Mouse (Mus musculus): ENCODE measurements around the gene Arl5a. TPM values are rescaled to one million over a fixed set of nuclear protein-coding genes. Genes with fewer than 3 reads are reported as not detected.

Gene Arl5a
- polyA plus RNA-seq, 1 experiment from 2014 or later, result 37.6 TPM

GRCm38 (mm10) chr2:52440420-52441015 lies 15.8 kb upstream of the Arl5a start:
- Histone ChIP-seq H3K27me3 (replicated peaks) (no peaks in the 10 kb centered on the region), H3K4me3 (replicated peaks) (no peak overlapping the region), H3K9me3 (replicated peaks) (no peaks in the 10 kb centered on the region), H3K9ac (replicated peaks) (no peak overlapping the region), H3K4me2 (no peak overlapping the region), H3K4me1 (peaks cover 6% of the 10 kb centered on the region), H3K27ac (replicated peaks) (no peak overlapping the region), H3K36me3 (peaks cover 3% of the 10 kb centered on the region; the same call in 1 of the 2 replicates)
- 86% methylated on average over 4 of the region's 4 CpGs for WGBS
- no peak for ATAC-seq (ENCODE audit: low FRiP score)

GRCm38 (mm10) chr2:52438437-52438836 lies 13.7 kb upstream of the Arl5a start:
- Histone ChIP-seq H3K4me2 (no peak overlapping the region), H3K9ac (replicated peaks) (no peak overlapping the region), H3K27me3 (replicated peaks) (no peaks in the 10 kb centered on the region), H3K27ac (replicated peaks) (no peak overlapping the region), H3K36me3 (peaks cover 3% of the 10 kb centered on the region; the same call in 1 of the 2 replicates), H3K4me3 (replicated peaks) (no peak overlapping the region), H3K4me1 (peaks cover 10% of the 10 kb centered on the region), H3K9me3 (replicated peaks) (no peaks in the 10 kb centered on the region)
- 98% methylated on average over 4 of the region's 4 CpGs for WGBS
- ATAC-seq (ENCODE audit: low FRiP score), result no peak

GRCm38 (mm10) chr2:52438013-52438412 lies 13.3 kb upstream of the Arl5a start:
- H3K27ac ChIP-seq (replicated peaks), result no peak overlapping the region
- H3K4me2 ChIP-seq, result no peak overlapping the region
- H3K27me3 ChIP-seq (replicated peaks), result no peaks in the 10 kb centered on the region
- ATAC-seq (ENCODE audit: low FRiP score), result no peak
- peaks cover 10% of the 10 kb centered on the region for H3K4me1 ChIP-seq
- H3K9ac ChIP-seq (replicated peaks), result no peak overlapping the region
- no peak overlapping the region for H3K4me3 ChIP-seq (replicated peaks)
- peaks cover 3% of the 10 kb centered on the region; the same call in 1 of the 2 replicates for H3K36me3 ChIP-seq
- WGBS, result 58% methylated on average over 6 of the region's 6 CpGs
- no peaks in the 10 kb centered on the region for H3K9me3 ChIP-seq (replicated peaks)

- ATAC-seq (ENCODE audit: low FRiP score), result peak; percentile 82
- Histone ChIP-seq H3K4me1 (peaks cover 10% of the 10 kb centered on the region), H3K4me3 (replicated peaks) (no peak overlapping the region), H3K4me2 (0 out of 2 replicates have a peak overlapping the region, but pooled peaks have one; percentile 26), H3K36me3 (peaks cover 3% of the 10 kb centered on the region; the same call in 1 of the 2 replicates), H3K9me3 (replicated peaks) (no peaks in the 10 kb centered on the region), H3K9ac (replicated peaks) (no peak overlapping the region), H3K27ac (replicated peaks) (no peak overlapping the region; the same call in 1 of the 2 replicates), H3K27me3 (replicated peaks) (no peaks in the 10 kb centered on the region)
- WGBS, result 49% methylated on average over 14 of the region's 14 CpGs
Observed at GRCm38 (mm10) chr2:52435919-52436632, 11.4 kb upstream of the Arl5a start.

- no peak overlapping the region for H3K4me3 ChIP-seq (replicated peaks)
- H3K36me3 ChIP-seq, result peaks cover 3% of the 10 kb centered on the region; the same call in 1 of the 2 replicates
- H3K9me3 ChIP-seq (replicated peaks), result no peaks in the 10 kb centered on the region
- no peak for ATAC-seq (ENCODE audit: low FRiP score)
- no peak overlapping the region for H3K27ac ChIP-seq (replicated peaks)
- WGBS, result 71% methylated on average over 7 of the region's 7 CpGs
- no peak overlapping the region for H3K4me2 ChIP-seq
- H3K27me3 ChIP-seq (replicated peaks), result no peaks in the 10 kb centered on the region
- peaks cover 10% of the 10 kb centered on the region for H3K4me1 ChIP-seq
- no peak overlapping the region for H3K9ac ChIP-seq (replicated peaks)
Observed at GRCm38 (mm10) chr2:52433365-52433764, 8.7 kb upstream of the Arl5a start.

GRCm38 (mm10) chr2:52427383-52427782 lies 2.7 kb upstream of the Arl5a start:
- peaks cover 17% of the 10 kb centered on the region for H3K4me1 ChIP-seq
- no peaks in the 10 kb centered on the region for H3K36me3 ChIP-seq
- H3K9ac ChIP-seq (replicated peaks), result no peak overlapping the region
- H3K4me2 ChIP-seq, result no peak overlapping the region
- no peak overlapping the region for H3K4me3 ChIP-seq (replicated peaks)
- no peak for ATAC-seq (ENCODE audit: low FRiP score)
- 90% methylated on average over 3 of the region's 3 CpGs for WGBS
- H3K27ac ChIP-seq (replicated peaks), result no peak overlapping the region
- H3K27me3 ChIP-seq (replicated peaks), result no peaks in the 10 kb centered on the region
- no peaks in the 10 kb centered on the region for H3K9me3 ChIP-seq (replicated peaks)

- no peaks in the 10 kb centered on the region for H3K27me3 ChIP-seq (replicated peaks)
- H3K9me3 ChIP-seq (replicated peaks), result no peaks in the 10 kb centered on the region
- peaks cover 31% of the 10 kb centered on the region for H3K4me1 ChIP-seq
- 0 out of 2 replicates have a peak overlapping the region, but pooled peaks have one; percentile 82 for H3K4me3 ChIP-seq (replicated peaks)
- H3K36me3 ChIP-seq, result no peaks in the 10 kb centered on the region
- H3K9ac ChIP-seq (replicated peaks), result no peak overlapping the region
- H3K4me2 ChIP-seq, result peak overlapping the region; percentile 67; the same call in 1 of the 2 replicates
- ATAC-seq (ENCODE audit: low FRiP score), result no peak
- 93% methylated on average over 3 of the region's 3 CpGs for WGBS
- no peak overlapping the region for H3K27ac ChIP-seq (replicated peaks)
Observed at GRCm38 (mm10) chr2:52426041-52426440, 1.3 kb upstream of the Arl5a start.

GRCm38 (mm10) chr2:52425523-52425795 lies 758 bp upstream of the Arl5a start:
- peak; percentile 2; the same call in 1 of the 2 replicates for ATAC-seq (ENCODE audit: low FRiP score)
- Histone ChIP-seq H3K36me3 (no peaks in the 10 kb centered on the region), H3K9me3 (replicated peaks) (no peaks in the 10 kb centered on the region), H3K9ac (replicated peaks) (peak overlapping the region; percentile 51), H3K27ac (replicated peaks) (peak overlapping the region; percentile 88; the same call in 1 of the 2 replicates), H3K27me3 (replicated peaks) (no peaks in the 10 kb centered on the region), H3K4me2 (peak overlapping the region; percentile 67), H3K4me3 (replicated peaks) (peak overlapping the region; percentile 82), H3K4me1 (peaks cover 35% of the 10 kb centered on the region)
- WGBS, result 27% methylated on average over 10 of the region's 10 CpGs

- peaks cover 38% of the 10 kb centered on the region for H3K4me1 ChIP-seq
- no peaks in the 10 kb centered on the region for H3K9me3 ChIP-seq (replicated peaks)
- H3K4me3 ChIP-seq (replicated peaks), result peak overlapping the region; percentile 82
- H3K36me3 ChIP-seq, result no peaks in the 10 kb centered on the region
- peak overlapping the region; percentile 87 for H3K9ac ChIP-seq (replicated peaks)
- peak overlapping the region; percentile 88 for H3K27ac ChIP-seq (replicated peaks)
- peak overlapping the region; percentile 67 for H3K4me2 ChIP-seq
- 2% methylated on average over 42 of the region's 42 CpGs for WGBS
- peak; percentile 80 for ATAC-seq (ENCODE audit: low FRiP score)
- no peaks in the 10 kb centered on the region for H3K27me3 ChIP-seq (replicated peaks)
Observed at GRCm38 (mm10) chr2:52424248-52424728, 413 bp downstream of the Arl5a start.

GRCm38 (mm10) chr2:52423611-52424247 lies 972 bp downstream of the Arl5a start:
- peak overlapping the region; percentile 88; the same call in 1 of the 2 replicates for H3K27ac ChIP-seq (replicated peaks)
- peak overlapping the region; percentile 67 for H3K4me2 ChIP-seq
- peak overlapping the region; percentile 82 for H3K4me3 ChIP-seq (replicated peaks)
- no peak for ATAC-seq (ENCODE audit: low FRiP score)
- H3K36me3 ChIP-seq, result no peaks in the 10 kb centered on the region
- peaks cover 41% of the 10 kb centered on the region for H3K4me1 ChIP-seq
- peak overlapping the region; percentile 87 for H3K9ac ChIP-seq (replicated peaks)
- H3K27me3 ChIP-seq (replicated peaks), result no peaks in the 10 kb centered on the region
- WGBS, result 2% methylated on average over 16 of the region's 16 CpGs
- H3K9me3 ChIP-seq (replicated peaks), result no peaks in the 10 kb centered on the region

GRCm38 (mm10) chr2:52422871-52423610 lies 1.7 kb downstream of the Arl5a start:
- Histone ChIP-seq H3K4me3 (replicated peaks) (peak overlapping the region; percentile 82), H3K27ac (replicated peaks) (no peak overlapping the region), H3K27me3 (replicated peaks) (no peaks in the 10 kb centered on the region), H3K36me3 (no peaks in the 10 kb centered on the region), H3K4me2 (peak overlapping the region; percentile 67), H3K9ac (replicated peaks) (peak overlapping the region; percentile 87), H3K4me1 (peaks cover 41% of the 10 kb centered on the region), H3K9me3 (replicated peaks) (no peaks in the 10 kb centered on the region)
- no peak for ATAC-seq (ENCODE audit: low FRiP score)
- WGBS, result 38% methylated on average over 8 of the region's 8 CpGs
